Mouse (Mus musculus) hematopoietic stem cell, adult 5-6 weeks (primary cell): ENCODE results near the gene Cyp2d26. TPM values are rescaled to one million over a fixed set of nuclear protein-coding genes. Genes with fewer than 3 reads are reported as not detected.
"Not testable (repeated sequence)": the region's sequence is repeated elsewhere in the genome, so short reads cannot be mapped to it uniquely, and the experiment has no call there.

ENCODE experiments used
- ATAC-seq, 2 experiments: fragments of 125-278 bp in 1 of 2; replicated peaks in 1 of 2; 2 replicates each; pipeline ENCODE4 v1.8.0; 2016 to 2017; ENCODE audit warnings: inconsistent platforms in 2 of 2, mild to moderate bottlenecking in 2 of 2, moderate number of reproducible peaks in 2 of 2, low read depth in 1 of 2, moderate TSS enrichment in 1 of 2; ENCODE audit not compliant: low FRiP score in 2 of 2, poor library complexity in 2 of 2, severe bottlenecking in 2 of 2, insufficient read depth in 1 of 2, low TSS enrichment in 1 of 2
- total RNA-seq: library from RNA; stranded (forward); fragments of 172-1452, 232-1000 nt; gene quantifications from 2 replicates; pipeline ENCODE4 v1.2.3, GENCODE M21; 2017

The Cyp2d26 gene
- total RNA-seq, 1 experiment from 2014 or later: not detected

DNA sequence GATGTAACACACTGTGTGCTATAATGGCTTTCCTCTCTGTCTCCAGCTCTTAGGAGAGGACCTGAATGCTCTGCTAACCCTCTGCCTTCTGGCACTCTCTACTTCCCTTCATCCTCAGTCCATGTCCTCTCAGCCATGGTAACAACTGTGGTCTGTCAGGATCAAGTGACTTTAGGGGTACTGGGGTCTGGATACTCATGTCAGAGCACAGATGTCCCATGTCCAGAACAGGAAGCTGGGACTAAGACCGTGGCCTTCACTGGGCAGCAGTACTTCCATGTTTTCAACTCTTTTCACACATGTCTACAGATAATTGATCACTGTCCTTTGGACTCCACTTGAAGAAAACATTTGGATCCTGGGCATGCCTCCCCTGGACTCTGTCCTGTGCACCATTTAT, 10.3 kb downstream of the Cyp2d26 start:
- no peak for ATAC-seq

DNA sequence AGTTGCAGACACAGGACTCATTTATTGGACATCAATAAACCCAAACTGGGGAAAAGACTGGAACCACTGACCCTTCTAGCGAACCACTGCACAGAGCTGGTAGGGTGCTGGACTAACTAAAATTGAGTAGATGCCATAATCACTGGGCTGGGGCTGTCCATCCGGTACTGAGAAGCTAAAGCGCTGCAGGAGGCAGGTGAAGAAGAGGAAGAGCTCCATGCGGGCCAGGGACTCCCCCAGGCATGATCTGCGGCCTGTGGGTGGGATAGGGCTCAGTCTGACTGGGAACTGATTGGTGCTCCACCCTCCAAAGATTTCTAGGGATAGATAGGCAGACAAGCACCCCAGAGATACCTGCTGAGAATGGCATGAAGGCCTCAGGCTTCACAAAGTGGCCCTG, 16.2 kb downstream of the Cyp2d26 start:
- not testable (repeated sequence) for ATAC-seq

GRCm38 (mm10) chr15:82765943-82766342, 28.2 kb downstream of the Cyp2d26 start:
- no peak for ATAC-seq

DNA sequence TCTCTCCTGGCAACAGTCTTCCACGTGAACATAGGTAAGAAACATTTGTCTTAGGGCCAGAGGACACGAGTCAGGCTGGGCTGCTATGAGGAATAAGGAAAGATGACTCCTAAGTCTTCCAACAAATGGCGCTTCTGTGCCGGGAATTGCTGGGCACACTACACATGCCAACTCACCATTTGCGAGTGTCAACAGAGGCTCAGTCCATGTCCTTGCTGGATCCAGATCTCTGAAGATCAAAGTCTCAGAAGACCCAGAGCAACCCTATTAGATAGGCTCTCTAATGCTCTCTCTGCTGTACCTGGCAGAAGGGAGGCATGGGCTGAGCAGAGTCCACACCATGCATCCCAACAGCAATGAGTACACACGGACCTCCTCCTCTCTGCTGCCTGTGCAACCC, 29.2 kb downstream of the Cyp2d26 start:
- no peak for ATAC-seq

GRCm38 (mm10) chr15:82763631-82764420, 30.3 kb downstream of the Cyp2d26 start, which contains the start of gene Cyp2d40:
Gene Cyp2d40, minus strand, starts transcription at chr15:82764183.
- no peak for ATAC-seq

GRCm38 (mm10) chr15:82748141-82748540, 46.0 kb downstream of the Cyp2d26 start:
- no peak for ATAC-seq

- no peak for ATAC-seq
Observed at GRCm38 (mm10) chr15:82747516-82747915, 46.6 kb downstream of the Cyp2d26 start.

Other genes with a start within 250 kb of the Cyp2d26 start
- not detected in 2 replicates for gene Cyp2d12, start 239.2 kb downstream of the Cyp2d26 start, total RNA-seq
- gene Cyp2d34, start 173.3 kb downstream of the Cyp2d26 start, total RNA-seq: not detected in 2 replicates
- not detected in 2 replicates for gene Cyp2d40, start 30.1 kb downstream of the Cyp2d26 start, total RNA-seq
- gene Tcf20, start 193.6 kb upstream of the Cyp2d26 start, total RNA-seq: 113 and 129 TPM in 2 replicates
- 19.2 and 41.0 TPM in 2 replicates for gene Nfam1, start 239.0 kb upstream of the Cyp2d26 start, total RNA-seq